Mouse (Mus musculus) large intestine, adult 2 months (tissue): Measurements from ENCODE around the gene Osbpl9. TPM values are rescaled to one million over a fixed set of nuclear protein-coding genes. Genes with fewer than 3 reads are reported as not detected.

Source experiments
- polyA plus RNA-seq: library from polyadenylated mRNA; depleted of rRNA; stranded (reverse); fragments of >200 nt; gene quantifications from 2 replicates; pipeline ENCODE4 v1.2.3, GENCODE M21; 2012; rRNA removed

The Osbpl9 gene
- polyA plus RNA-seq, 1 experiment: 40.6 TPM

Other genes starting within 250 kb of the Osbpl9 start
- gene Nrd1, start 201.6 kb downstream of the Osbpl9 start, polyA plus RNA-seq: 25.0 and 28.4 TPM in 2 replicates
- 0.08 TPM in 1 of 2 replicates, not detected in the other for gene Calr4, start 32.2 kb upstream of the Osbpl9 start, polyA plus RNA-seq
- 9.0 and 12.8 TPM in 2 replicates for gene Eps15, start 78.0 kb upstream of the Osbpl9 start, polyA plus RNA-seq
- gene Ttc39a, start 204.4 kb upstream of the Osbpl9 start, polyA plus RNA-seq: 24.0 and 28.3 TPM in 2 replicates